Mouse (Mus musculus): ENCODE data around the gene Pecam1.
A peak's percentile ranks its signal among the peaks of the same experiment; 100 is the strongest.
"Not testable (repeated sequence)": the region's sequence is repeated elsewhere in the genome, so short reads cannot be mapped to it uniquely, and the experiment has no call there.

Pecam1 gene

DNA sequence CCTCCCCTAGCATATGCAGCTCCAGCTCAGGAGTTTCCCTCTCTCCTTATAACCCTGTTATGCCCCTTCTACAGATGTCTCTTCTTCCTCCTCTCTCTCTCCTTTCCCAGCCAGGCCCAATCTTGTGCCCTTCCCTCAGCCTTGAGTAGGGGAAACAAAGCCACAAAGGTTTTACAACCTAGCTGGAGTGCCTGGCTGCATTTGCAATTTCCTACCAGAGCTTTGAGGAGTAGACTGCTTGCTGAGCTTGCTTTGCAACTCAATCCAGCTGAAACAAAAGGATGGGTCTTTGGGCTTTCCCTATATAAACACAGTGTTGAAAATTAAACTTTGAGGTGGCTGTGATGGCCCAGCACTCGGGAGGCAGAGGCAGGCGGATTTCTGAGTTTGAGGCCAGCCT lies 117.0 kb downstream of the Pecam1 start:
- DNase-seq (ENCODE audit: low read depth) = no peak

DNA sequence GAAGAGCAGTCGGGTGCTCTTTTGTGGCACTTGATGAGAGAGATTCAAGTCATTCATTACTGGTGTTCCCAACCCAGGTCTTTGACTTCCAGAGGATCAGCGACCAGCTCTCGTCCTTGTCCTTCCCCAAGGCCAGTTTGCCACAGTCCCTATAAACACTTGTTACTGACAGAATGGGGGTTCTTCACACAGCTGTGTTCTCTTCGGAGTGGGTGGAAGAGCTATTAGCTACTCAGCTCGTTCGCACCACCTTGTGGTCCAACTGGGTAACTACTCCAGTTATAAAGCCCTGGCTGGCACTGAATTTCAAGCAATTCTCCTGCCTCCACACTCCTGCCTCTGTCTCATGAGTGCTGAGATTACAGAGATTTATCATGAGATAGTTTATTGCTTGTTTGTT lies 122.7 kb downstream of the Pecam1 start:
- DNase-seq (ENCODE audit: low read depth) = peak; percentile 88

DNA sequence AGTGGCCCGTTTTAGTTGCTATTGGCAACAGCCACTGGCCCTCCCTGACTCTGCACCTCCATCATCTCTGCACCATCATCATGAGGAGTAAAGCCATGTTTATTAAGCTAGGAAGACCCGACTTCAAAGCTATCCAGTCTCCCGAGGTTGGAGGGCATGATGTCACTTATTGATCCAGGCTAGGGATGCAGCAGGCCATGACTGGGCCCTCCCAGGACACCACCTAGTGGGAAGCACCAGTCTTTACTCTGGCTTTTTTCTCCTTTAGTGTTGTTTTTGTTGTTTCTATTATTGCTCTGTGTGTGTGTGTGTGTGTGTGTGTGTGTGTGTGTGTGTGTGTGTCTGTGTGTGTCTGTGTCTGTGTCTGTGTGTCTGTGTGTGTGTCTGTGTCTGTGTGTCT lies 124.9 kb downstream of the Pecam1 start:
- DNase-seq (ENCODE audit: low read depth) = no peak

DNA sequence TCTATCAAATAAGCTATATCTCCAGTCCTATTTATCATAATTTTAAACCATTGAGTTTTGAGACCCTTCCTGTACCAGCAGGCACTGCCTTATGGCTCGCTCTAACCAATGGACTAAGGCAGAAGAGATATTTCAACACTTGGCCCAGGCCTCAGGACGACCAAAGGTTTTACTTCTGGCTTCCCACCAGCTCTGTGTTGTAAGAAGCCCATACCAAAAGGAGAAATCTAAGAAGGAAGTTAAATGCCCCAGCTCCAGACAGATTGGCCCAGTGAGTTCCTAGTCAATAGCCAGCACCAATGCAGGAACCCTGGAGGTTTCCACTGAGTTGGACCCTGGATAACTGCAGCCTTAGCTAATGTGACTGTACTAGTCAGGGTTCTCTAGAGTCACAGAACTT lies 126.8 kb downstream of the Pecam1 start:
- no peak for DNase-seq (ENCODE audit: low read depth)

DNA sequence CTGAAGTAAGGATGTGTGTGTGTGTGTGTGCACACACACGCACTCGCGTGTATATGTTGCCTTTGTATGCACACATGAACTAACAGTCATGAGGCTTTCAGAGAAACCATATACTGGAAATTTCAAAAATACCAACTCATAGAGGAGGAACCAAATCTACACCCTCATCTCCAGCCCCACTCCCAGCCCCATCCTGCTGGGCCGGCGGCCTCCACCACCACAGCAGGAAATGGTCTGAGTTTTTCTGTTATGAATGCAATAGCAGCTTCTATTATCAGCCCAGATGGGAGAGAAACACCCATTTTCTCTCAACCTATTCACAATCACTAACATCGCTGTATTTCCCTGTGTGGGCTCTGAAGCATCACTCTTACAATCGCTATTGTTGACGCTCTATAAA lies 128.4 kb downstream of the Pecam1 start:
- no peak for DNase-seq (ENCODE audit: low read depth)

DNA sequence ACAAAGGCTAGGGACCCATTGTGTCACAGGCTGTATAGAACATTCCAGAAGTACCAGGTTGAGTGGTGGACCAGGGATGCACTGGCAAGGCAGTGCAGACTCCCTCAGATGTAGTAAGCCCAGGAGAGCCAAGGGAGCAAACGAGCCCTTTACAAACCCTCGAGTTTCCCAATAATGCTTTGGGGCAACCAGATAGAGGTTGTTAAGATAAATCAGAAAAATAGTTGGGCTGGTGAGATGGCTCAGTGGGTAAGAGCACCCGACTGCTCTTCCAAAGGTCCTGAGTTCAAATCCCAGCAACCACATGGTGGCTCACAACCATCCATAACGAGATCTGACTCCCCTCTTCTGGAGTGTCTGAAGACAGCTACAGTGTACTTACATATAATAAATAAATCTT lies 131.7 kb downstream of the Pecam1 start:
- not testable (repeated sequence) for DNase-seq (ENCODE audit: low read depth)

DNA sequence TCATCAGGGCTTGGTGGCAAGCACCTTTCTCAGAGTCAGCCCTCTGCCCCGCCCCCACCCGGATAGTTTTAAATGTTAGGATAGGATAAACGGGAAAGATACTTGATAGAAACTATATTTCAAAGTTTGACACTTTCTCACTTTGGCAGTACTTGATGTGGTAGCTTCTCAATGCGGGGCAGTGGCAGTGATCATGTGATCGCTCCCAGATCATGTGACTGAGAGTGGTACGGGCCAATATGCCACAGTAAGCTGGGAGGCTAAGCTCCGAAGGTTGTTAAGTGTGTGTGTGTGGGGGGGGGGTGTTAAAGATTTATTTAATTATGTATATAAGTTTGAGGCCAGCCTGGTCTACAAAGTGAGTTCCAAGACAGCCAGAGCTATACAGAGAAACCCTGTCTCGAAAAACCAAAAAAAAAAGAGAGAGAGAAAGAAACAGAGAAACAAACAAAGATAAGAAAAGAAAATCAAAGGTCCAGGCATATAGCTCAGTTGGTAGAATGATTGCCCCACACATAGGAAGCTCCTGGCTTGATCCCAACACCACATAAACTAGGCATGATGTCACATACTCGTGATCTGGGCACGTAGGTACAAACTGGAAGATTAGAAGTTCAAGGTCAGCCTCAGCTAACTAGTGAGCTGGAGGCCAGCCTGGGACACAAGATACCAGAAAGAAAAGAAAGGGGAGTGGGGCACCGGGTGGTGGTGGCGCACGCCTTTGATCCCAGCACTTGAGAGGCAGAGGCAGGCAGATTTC lies 132.4 kb downstream of the Pecam1 start:
- no peak for DNase-seq (ENCODE audit: low read depth)

DNA sequence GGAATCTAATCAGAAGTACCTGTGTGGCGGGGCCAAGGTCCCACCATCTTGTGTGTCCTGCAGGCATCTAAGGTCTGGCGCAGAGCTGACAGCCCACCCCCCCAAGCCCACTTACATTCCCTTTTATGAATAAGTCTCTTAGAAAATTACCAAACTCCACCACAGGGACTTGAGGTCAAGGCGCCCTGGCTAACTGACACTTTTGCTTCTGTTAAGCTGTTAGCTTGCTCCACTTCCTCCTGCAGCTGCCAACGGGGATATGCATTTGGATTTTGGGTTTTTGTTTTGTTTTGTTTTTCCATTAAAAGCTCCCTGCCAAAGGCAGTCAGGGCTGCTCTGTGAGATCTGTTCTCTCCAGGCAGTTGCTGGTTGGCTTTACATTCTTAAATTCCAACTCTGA lies 134.9 kb downstream of the Pecam1 start:
- DNase-seq (ENCODE audit: low read depth) = no peak

DNA sequence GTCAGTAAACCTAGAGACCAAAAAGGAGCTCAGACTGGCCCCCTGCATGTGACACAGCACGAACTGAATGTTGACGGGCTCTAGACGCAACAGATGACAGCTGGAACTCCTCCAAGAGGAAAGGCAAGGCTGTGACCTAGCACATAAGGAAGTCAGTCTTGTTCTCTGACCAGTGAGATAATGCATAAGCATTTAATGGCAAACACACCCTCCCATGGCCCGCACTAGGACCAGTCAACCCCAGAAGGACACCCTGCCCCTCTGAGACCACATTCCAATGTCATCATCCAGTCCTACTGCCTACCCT lies 136.1 kb downstream of the Pecam1 start:
- peak; percentile 34 for DNase-seq (ENCODE audit: low read depth)

DNA sequence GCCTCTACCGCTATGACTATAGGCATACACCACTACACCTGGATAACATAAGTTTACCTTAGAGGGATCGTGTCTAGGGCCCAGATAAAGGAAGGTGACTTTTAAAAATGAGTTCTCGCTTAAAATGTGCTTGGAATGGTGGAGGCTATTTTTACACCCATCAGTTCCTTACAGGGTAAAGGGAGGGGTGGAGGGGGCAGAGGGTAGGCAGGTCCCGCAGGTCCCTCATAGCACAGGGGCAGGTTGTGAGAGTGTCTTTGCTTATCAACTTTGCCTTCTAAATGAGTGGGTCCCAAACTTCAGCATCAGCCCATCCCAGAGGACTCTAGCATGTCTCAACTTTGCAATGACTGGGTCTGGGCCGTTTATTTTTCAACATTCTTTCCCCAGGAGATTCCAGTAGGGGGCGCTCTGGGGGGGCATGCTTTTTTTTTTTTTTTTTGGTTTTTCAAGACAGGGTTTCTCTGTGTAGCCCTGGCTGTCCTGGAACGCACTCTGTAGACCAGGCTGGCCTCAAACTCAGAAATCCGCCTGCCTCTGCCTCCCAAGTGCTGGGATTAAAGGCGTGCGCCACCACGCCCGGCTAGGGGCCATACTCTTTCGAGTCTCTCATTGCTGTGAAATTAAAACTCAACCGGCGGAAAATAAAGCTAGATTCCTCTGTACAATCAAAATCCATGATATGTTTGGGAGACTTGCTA lies 136.6 kb downstream of the Pecam1 start:
- peak; percentile 77 for DNase-seq (ENCODE audit: low read depth)

DNA sequence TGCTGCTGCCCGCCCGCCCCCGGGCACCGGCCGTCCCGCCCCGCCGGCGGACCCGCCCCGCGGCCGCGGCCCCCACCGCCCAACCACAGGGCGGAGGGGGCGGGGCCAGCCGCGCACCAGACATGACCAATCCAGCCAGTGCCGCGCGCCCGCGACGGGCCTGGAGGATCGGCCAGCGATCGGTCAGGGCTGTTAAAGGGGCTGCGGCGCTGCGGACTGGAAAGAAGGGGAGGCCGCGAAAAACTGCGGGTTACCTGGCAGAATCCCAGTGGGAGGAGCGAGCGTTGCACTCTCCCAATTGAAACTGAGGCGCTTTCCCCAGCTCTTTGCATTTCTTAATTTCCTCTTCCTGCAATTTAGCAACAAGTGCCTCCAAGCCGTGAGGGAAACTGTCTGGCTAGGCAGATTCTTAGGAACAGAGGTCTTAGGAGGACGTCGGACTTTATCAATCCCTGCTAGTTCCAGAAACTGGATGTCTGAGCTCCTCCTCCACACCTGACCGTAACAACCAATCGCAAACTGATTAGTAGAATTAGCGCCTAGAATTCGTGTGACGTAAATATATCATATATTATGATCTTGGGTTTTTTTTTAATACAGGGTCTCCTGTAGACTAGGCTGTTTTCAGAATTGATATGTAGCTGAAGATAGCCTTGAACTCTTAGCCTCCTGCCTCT lies 137.3 kb downstream of the Pecam1 start, which contains the start of gene Tex2:
Gene Tex2, minus strand, starts transcription at position 463 of the 677 bp plus-strand sequence.
- DNase-seq (ENCODE audit: low read depth) = peak; percentile 93

DNA sequence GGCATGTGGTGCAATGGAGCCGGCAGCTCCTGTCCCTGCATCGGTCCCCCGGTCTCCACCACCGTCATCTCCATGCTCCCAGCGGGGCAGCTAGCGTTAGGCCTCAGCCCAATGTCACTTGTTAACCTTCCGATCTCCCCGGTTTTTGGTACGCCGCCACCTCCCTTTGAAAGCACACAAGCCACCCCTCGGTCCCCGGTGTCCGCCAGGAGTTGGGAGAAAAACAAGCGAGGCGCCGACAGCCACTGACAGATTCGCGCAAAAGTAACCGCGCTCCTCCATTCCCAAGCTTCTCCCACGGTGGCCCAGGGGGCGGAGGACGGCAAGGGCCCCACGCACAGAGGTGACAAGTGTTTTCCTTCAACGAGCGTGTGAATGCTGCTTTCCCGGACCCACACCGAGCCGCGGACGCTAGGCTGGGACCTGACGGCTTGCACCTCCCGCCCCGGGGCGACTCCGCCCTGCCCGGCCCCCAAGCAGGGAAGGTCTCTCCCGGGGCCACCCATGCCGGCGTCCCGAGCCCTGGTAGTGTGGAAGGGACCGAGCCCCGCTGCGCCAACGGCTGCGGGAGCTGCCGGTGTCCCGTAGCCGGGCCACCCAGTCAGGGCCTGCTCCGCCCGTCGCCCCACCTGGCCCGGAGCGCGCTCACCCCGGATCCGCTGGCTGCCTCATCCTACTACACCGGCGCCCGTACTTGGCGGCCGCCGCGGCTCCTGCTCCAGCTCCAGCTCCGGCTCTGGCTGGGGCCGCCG lies 138.0 kb downstream of the Pecam1 start:
- DNase-seq (ENCODE audit: low read depth) = peak; percentile 69

DNA sequence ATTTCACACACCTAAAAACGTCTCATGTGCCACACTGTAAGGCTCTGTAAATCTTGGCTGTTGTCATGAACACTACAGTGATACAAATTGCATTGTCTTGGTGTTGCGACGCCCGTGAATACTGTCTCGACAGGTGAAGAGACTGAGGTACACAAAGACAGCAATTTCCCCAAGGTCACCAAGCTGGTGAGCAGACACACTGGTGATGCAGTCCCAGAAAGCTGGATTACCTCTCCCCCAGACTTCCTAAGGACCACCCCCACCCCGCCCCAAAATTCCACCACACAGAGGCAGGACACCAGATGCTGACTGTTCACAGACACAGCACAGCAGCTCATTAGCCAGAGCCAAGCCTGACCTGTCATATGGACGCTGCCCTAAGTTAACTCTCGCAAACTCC lies 140.7 kb downstream of the Pecam1 start:
- DNase-seq (ENCODE audit: low read depth) = no peak

DNA sequence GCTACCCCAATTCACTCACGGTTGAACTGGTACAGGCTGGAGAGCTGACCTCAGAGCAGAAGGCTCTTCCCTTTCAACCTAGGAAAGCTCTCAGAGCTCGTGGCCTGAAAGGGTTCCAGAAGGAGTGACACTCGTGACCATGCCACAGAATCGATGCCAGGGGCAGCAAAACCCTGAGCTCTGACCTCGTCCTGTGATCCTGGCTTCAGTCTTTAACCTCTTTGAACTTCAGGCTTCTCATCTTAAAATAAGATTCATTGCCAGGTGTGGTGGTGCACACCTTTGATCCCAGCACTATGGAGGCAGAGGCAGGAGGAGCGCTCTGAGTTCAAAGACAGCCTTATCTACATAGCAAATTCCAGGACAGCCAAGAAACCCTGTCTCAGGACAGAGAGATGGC lies 143.1 kb downstream of the Pecam1 start:
- no peak for DNase-seq (ENCODE audit: low read depth)

DNA sequence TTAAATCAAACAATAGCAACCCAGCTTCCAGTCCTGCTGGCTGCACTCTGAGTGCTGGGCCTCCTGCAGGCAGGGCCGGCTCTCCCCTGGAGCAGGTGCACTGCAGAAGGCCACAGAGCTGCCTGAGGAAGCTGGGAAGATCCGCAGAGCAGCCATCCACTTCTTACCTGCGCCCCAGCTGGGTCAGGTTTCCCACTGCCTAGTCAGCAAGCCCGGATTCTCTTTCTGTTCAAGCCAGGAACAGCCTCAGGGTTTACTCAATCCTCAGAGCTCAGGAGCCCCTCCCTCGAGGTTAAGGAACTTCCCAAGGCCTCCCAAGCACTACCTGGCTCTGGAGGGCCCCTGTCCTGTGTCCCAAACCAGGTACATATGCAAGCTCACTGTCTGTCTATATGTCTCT lies 144.4 kb downstream of the Pecam1 start:
- no peak for DNase-seq (ENCODE audit: low read depth)

Measured in induced T-regulatory cell, adult 2 months (primary cell).